Mouse (Mus musculus): Measurements from ENCODE around the gene B230118H07Rik. TPM values are rescaled to one million over a fixed set of nuclear protein-coding genes. Genes with fewer than 3 reads are reported as not detected.
A peak's percentile ranks its signal among the peaks of the same experiment; 100 is the strongest.

Gene B230118H07Rik
- polyA plus RNA-seq, 1 experiment: 2.7 TPM

DNA sequence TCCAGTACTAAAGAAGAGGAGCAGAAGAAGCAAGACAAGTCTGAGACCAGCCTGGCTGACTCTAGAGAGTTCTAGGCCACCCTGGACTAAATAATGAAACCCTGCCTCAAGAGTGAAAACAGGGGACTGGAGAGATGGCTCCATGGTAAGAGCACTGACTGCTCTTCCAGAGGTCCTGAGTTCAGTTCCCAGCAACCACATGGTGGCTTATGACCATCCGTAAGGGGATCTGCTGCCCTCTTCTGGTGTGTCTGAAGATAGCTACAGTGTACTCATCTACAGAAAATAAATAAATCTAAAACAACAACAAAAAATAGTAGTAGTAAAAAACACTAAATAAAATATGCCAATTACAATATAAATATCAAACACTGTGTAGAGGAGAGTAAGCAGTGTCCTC, 3.5 kb downstream of the B230118H07Rik start:
- no peak for DNase-seq (ENCODE audit: low read depth, low spot score)

DNA sequence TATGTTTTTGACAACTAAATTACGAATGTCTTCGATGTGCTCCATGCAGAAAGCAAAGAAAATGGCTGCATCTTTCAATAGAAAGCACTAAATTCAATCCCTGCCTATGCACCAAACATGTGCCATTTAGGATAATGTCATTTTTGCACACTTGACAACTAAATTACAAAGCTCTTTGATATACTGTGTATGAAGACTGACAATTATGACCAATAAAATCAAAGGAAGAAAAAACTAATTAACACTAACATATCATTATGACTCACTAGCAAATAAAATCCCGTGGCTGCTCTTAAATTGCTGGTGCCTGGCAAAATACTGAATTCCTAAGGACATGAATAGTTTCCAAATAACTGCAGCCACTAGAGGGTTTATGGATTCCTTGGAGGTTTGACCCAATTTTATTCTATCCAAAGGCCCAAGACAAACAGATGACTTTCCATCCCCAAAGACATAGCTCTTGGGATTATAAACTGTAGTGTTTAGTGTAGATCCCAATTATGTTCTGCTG, 9.4 kb downstream of the B230118H07Rik start:
- WGBS: 51% methylated on average over 3 of the region's 3 CpGs
- DNase-seq (ENCODE audit: low read depth, low spot score): no peak

More for the DNA sequence above, 3.5 kb downstream of the B230118H07Rik start:
- 92% methylated on average over 1 of the region's 1 CpGs for WGBS

DNA sequence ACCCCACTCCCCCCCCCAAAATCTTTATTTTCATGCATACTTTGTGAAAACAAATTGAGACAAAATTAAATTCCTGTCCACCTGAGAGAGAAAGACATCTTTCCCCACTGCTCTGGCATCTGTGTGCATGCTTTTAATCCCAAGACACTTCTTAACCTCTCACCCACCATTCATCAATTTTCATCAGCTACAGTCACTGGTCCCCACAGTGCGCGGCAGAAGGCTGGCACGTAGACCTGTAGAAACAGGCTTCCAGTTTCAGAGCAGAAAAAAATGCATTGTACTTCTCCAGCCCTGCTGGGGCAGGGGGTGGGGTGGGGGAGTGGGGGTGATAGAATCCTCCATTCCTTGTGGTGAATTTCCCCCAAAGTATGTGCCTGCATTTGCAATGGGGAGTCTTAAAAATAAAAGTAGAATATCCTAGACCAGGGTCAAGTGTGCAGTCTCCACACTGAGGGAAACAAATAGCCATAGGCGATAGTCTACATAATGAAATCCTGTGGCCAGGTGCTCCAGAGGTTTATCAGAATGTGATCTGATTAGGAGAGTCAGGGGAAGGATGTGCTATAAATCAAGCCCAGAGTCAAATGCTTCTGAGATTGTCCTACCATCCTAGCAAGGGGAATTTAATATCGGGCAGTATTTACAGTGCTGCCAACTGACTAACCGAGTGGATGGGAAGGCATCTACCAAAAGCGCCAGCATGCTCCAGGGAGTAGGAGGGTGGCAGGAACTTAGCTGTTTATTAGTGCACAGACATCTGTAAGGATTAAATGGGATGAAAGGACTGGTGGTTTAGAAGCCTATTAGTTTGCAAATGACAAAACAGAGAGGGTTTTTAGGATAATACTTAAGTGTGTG, 10.1 kb downstream of the B230118H07Rik start:
- no peak for DNase-seq (ENCODE audit: low read depth, low spot score)
- WGBS: 70% methylated on average over 7 of the region's 7 CpGs

DNA sequence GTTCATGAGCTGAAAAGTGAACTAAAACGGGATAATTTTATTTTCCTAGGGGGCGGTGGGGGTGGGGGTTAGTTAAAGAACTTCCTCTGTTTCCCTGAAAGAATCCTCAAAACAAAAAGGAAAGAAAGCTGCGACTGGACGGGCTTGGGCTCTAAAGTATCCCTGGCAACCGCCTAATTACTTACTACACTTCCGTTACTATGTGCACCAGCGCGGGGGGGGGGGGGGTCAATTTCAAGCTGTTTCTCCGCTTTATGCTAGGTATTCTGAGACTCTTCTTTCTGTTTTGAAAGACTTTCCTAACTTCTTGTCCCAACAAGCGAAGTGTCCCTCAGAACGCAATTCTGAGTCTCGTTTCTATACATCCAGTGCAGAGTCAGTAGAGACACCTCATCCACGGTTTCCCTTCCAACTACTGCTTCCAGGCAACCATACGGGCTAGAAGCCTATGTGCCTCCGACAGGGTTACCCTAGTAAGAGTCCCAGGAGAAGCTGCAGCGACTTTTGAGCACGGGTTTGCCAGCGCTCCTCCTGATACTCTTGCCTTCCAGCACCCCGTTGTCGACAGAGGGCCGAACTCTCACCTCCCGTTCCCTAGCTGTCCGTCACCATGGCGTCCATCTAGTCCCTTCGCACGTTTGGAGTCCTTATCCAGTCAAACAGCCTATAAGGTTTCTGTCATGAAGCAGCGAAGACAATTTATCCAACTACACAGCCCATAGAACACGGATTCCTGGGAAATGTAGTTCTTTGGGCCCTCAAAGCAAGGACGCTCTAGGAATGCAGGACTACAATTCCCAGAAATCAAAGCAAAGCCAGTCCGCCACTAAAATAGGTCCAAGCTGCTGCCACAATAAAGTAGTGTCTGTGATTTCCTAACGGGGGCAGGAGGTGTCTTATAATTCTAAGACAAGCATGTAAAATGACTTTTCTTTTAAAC, 20.8 kb downstream of the B230118H07Rik start:
- peak; percentile 95 for DNase-seq (ENCODE audit: low read depth, low spot score)
- WGBS: 2% methylated on average over 31 of the region's 31 CpGs

DNA sequence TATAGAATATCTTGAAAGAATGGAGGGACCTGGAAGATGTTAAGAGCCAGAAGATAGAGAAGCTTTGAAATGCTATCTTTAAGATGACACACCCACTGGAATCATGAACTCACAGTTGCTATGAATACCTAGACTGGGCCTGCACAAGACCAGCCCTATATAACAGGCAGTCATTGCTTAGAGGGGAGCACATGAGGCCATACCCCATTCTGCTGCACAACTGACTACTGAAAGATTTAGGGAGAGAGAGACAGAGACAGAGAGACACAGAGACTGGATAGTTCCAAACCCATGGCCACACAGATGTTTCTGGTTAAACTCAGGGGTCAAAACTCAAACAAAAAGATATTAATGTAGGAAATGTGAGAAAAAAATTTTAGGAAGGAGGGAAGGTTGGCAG, 22.1 kb downstream of the B230118H07Rik start:
- no peak for DNase-seq (ENCODE audit: low read depth, low spot score)

DNA sequence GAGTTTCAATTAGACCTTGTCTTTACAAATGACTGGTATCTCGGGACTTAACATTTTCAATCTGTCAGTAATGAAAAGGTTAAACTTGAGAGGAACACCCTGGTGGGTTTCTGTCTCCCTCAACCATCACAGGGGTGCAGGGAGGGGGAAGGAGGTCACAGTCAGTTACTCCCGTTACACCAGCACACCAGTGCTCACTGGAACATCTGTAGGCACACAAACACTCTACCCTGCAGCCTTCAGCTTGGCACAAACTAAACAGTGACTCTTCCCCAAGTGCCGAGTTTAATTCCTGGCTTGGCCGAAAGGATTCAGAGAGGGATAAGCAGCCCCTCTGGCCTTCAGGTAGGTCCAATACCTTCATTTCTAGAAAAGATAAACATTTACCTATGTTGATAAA, 24.8 kb downstream of the B230118H07Rik start, which contains the start of gene Rag2:
TSS of gene Rag2 (plus strand) at position 193 of the 400 bp plus-strand sequence.
- no peak for DNase-seq (ENCODE audit: low read depth, low spot score)
- WGBS: 61% methylated on average over 4 of the region's 4 CpGs

DNA sequence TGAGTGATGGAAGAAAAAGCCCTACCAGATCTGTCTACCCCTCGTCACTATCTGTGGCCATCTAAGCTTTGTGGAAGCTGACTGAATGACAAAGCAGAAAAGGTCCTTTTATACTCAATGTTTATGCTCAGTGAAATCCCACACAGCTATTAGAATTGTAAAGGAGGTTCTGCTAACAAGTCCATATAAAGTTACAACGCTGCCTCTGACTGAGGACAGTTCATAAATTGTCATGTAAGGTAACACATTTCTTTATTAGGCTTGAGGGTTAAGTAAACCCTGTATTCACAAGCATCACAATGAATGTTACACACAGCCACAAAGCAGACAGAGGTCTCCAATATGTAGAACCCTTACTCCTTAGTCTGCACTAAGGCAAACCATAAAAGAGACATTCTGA, 25.3 kb downstream of the B230118H07Rik start:
- DNase-seq (ENCODE audit: low read depth, low spot score): no peak
- 51% methylated on average over 2 of the region's 2 CpGs for WGBS

DNA sequence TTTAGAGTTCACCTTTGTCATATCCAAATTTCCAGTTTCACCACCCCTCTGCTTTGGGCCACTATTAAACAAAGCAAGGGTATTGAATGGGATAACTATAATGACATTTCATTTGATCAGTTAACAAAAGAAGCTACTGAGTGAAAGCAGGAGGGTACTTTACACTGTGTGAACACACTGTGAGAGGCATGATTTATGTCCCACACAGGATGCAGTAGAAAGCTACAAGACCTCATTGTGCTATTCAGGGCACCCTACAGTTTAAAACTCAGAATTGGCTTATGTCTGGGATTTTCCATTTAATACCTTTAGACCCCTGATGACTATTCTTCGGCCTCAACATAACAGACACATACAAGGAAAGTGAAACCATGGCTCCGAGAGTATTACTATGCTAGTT, 26.3 kb downstream of the B230118H07Rik start:
- no peak for DNase-seq (ENCODE audit: low read depth, low spot score)
- WGBS: 82% methylated on average over 2 of the region's 2 CpGs

DNA sequence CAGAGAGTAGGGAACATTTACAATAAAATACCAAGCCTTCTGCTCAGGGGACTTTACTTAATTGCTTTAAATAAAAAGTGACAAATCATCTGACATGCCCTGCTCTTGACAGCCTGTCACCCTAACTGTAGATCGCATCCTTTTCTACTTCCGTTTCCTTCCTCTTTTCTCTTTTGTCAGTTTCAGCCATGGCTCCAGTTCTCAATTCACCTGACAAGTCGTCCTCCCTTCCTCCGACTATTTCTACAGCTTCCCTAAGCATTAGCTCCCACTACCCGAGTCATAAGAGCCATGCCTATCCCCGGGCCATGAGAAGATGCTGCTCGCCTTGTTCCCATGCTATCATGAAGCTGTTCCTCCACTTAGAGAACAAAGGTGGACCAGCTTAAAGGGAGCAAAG, 27.7 kb downstream of the B230118H07Rik start:
- WGBS: 72% methylated on average over 7 of the region's 7 CpGs
- no peak for DNase-seq (ENCODE audit: low read depth, low spot score)

DNA sequence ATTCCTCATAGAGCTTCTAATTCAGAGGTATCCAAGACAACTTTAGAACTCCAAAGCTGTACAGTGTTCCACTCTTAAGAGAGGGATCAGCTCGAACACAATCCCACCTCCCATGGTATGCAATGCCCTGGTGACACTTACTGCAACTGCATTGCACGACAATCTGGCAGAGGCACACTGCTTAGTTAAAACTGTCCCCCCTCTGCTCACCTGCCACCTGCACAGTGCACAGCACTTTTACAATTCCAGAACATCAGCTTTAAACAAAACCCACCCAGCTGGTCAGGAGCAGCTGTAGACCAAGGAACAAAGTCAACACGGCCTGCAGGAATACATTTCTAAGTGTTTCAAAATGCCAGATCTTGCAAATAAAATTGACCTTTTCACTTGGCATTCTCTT, 28.4 kb downstream of the B230118H07Rik start:
- WGBS: 49% methylated on average over 3 of the region's 3 CpGs
- no peak for DNase-seq (ENCODE audit: low read depth, low spot score)

DNA sequence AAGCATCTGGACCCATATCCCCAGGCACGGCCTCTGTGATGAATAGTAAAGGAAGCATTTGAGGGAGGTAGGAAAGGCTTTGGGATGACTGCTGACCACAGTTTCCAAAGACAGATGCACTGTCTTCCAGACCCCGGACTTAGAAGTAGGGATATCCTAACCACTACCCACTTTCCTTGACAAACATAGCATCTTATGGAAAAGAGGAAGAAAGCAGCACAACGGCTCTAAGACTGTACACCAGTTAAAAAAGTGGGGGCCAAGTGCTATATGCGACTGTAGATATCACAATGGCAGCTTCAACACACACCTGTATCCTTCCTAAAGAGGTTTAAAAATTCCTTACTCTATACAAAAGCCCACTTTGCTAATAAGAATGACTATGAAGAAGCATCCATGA, 31.0 kb downstream of the B230118H07Rik start:
- 85% methylated on average over 4 of the region's 4 CpGs for WGBS

DNA sequence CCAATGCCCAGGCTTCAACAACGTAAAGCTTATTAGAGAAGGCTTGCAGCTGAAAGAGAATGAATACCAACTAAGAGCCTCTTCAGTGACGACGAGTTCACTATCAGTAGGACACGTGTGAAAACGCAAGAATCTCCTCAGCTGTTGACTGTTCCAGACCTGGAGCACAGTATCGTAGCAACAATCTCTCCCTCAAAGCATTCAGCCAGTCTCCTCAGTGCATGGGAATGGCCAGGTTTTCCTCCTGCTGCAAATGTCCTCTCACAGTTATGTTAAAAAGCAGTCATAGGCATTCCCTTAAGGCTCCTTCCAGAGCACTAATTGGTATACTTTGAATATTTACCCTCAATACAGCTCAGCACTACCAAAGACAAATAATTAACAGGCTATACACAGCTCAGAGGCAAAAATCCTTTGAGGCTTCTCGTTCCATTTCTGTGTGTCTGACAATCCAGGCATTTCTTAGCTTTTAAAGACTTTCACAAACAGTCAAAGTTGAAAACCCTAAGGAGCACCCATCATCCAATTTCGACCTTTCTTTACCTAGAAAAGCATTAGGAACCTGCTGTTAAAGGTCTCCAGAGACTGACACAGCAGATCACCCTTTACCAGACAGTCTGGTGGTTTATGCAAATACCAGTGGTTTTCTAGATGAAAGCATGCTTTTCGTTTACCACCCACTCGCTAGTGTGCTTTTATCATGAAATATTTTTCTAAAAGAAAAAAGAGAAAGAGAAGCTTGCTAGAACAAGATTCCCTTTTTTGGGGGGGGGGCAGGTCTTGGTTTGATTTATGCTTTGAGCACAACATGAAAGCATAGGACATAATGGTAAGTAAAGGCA, 33.6 kb downstream of the B230118H07Rik start:
- WGBS: 72% methylated on average over 10 of the region's 10 CpGs
- no peak for DNase-seq (ENCODE audit: low read depth, low spot score)

More for the DNA sequence above, 31.0 kb downstream of the B230118H07Rik start:
- no peak for DNase-seq (ENCODE audit: low read depth, low spot score)

DNA sequence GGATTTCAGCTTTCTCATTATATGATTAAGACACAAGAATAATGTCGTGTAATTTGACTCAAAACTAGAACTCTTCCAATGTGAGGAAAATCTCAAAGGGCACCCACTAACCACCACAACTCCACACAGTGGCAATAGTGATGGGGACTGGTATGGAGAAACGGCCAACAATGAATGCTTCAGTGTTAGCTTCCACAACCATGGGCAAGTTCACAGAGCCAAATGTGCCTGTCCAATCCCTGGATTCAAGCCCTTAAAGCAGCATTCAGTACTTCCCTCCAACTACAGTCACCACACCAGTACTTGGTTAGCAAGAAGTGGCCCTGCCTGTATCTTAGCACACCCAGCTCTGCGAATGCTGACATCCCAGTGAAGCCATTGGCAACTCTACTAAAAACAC, 38.5 kb downstream of the B230118H07Rik start:
- DNase-seq (ENCODE audit: low read depth, low spot score): no peak
- WGBS: 88% methylated on average over 3 of the region's 3 CpGs

DNA sequence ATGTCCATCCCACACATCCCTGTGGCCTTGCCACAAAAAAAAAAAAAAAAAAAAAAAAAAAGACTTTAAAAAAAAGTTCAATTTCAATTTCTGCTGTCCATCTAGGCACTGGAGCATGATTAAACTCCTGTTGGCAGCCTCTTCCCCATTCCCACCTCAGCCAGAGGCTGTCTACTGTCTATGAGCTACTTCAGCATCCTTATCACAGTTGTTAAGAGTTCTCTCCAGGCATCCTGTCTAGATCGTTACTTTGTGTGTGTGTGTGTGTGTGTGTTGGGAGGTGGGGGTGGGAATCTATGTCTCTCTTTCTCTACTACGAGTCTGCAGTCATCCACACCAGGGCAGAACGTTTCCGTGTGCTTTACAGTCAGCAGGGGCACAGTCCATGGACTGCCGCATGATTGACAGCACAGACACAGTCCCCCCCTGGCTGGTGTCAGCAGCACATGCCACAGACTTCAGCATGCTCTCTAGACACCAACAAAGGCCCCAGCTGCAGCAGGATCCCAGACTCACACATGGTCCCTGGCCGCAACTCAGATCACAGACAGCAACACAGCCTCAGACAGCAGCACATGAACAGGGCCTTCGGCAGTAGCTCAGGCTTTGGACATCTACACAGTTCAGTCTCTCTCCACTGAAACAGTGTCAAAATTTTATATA, 41.0 kb downstream of the B230118H07Rik start:
- DNase-seq (ENCODE audit: low read depth, low spot score): no peak
- 80% methylated on average over 7 of the region's 7 CpGs for WGBS

DNA sequence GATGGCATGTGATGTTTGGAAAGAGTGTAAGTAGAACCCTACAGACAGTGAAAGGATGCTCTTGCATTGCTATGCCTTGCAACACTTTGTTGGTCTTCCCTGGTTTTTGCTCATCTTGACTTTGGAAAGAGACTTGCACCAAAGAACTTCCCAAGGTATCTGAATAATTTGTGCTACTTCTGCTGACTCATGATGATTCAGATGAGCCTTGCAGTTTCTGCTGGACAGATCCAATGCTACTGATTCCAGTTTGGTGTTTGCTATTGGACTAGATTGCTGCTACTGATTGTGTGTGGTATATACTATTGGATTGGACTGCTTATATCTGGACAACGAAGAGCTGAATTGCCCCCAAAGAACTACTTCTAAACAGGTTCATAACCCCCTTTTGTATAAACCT, 46.2 kb downstream of the B230118H07Rik start:
- DNase-seq (ENCODE audit: low read depth, low spot score): no peak
- WGBS: 91% methylated on average over 1 of the region's 1 CpGs

DNA sequence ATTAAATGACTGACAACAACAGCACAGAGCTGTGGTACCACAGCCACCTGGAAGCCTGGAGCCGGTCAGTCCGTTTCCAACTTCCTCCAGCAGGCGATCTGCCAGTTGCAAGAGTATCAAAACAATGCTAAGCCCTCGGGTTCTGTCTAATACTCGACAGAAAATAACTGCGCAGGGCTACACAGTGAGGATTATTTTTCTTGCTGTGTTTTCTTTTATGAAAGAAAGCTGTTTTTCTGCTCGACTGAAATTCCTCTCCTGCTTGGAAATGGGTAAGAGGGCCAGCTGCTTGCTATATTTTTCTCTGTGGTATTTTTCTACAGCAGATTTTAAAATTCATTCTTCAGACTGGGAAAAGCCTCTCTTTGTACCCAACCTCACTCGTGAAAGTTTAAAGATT, 48.6 kb downstream of the B230118H07Rik start:
- WGBS: 48% methylated on average over 8 of the region's 8 CpGs
- no peak for DNase-seq (ENCODE audit: low read depth, low spot score)

DNA sequence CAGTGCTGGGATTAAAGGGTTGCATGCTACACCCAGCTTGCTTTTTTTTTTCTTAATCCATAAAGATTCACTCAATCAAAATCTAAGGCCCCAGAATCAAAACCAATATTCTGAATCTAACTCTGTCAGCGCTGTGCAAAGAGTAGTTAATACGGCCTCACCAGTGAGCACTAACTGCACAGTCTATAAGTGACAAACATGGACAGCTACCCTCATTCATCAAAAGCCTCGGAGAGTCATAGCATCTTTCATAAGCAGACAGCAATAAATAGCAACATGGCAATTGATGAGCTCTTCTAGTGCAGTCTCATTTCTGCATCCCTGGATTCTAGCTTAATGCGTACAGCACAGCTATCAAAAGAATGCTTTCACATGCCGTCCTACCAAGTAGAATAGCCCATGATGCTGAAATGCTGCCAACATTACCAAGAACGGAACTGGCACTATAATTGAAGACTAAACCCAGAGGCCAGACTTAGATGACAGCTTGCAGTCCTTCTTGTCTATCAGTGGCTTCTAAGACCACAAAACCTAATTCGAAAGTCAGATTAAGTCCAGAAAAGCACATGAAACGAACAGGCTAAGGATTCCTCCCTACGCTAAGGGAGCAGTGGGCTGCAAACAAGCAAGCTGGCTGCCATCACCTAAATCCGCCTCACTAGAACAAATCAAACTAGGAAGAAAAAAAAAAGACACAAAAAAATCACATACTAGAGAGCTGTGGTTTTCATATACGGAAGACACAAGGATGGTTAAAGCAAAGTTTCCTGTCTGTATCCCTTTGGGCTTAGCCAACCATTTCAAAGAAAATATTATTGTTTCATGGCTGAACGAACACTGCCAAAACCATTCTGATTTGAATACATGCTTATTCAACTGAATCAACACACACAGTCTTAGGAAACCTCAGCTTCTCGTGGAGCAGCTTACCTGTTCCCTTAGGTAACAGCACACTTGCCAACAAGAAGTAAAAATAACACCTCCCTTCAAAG, 50.8 kb downstream of the B230118H07Rik start:
- 80% methylated on average over 13 of the region's 13 CpGs for WGBS
- no peak for DNase-seq (ENCODE audit: low read depth, low spot score)

DNA sequence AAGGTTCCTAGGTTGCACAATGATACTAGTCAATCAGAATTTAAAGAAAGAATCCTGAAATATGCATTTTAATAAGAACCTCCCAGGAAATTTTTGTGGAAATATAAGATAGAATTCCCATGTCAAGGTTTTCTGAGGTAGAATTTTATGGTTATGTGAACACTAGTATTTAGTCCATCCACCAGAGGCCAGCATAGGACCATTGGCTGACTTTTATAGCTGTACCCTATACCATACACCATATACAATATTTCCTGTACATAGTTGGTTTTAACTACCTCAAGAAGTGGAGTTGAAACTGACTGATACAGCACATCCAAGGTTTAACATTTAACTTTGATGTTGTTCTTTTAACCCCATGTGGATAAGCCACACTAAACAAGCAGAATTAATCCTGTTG, 52.1 kb downstream of the B230118H07Rik start:
- DNase-seq (ENCODE audit: low read depth, low spot score): no peak
